Mouse (Mus musculus) spleen, adult 2 months (tissue): ENCODE data around the gene Chd5.

Source experiments
- CTCF ChIP-seq: fragments of 200-500 bp; IDR thresholded peaks from 2 replicates; pipeline ENCODE4 v1.5.1; 2011; ENCODE audit warnings: mild to moderate bottlenecking, inconsistent platforms; ENCODE audit not compliant: insufficient read depth, insufficient read length, insufficient replicate concordance; ENCODE audit errors: extremely low read depth
- POLR2A ChIP-seq: fragments of 200-500 bp; IDR thresholded peaks from 2 replicates; pipeline ENCODE4 v1.6.1; 2011; ENCODE audit warnings: low read depth, low read length, inconsistent platforms

- TF ChIP-seq CTCF (no peak), POLR2A (no peak)
These were observed 46.2 kb upstream of the Chd5 start for GRCm38 (mm10) chr4:152292102-152292765.
